Mouse (Mus musculus) embryo, embryonic 10.5 days (tissue): ENCODE measurements around the gene Ctbs.

ENCODE experiments used
- DNase-seq: peaks from one replicate; pipeline ENCODE4 v3.0.0-alpha.2; 2015; ENCODE audit warnings: low spot score

The Ctbs gene

GRCm38 (mm10) chr3:146433681-146434350 is 15.8 kb upstream of the Ctbs start:
- no peak for DNase-seq

- DNase-seq: no peak
Measured at GRCm38 (mm10) chr3:146434686-146435085, 14.9 kb upstream of the Ctbs start.

- no peak for DNase-seq
Measured at GRCm38 (mm10) chr3:146435533-146435932, 14.1 kb upstream of the Ctbs start.

GRCm38 (mm10) chr3:146436114-146436513 is 13.5 kb upstream of the Ctbs start:
- no peak for DNase-seq

- no peak for DNase-seq
Measured at GRCm38 (mm10) chr3:146440011-146440410, 9.6 kb upstream of the Ctbs start.

- no peak for DNase-seq
Measured at GRCm38 (mm10) chr3:146440422-146440821, 9.2 kb upstream of the Ctbs start.

- no peak for DNase-seq
Measured at GRCm38 (mm10) chr3:146442484-146442883, 7.1 kb upstream of the Ctbs start.

- DNase-seq: no peak
Measured at GRCm38 (mm10) chr3:146442936-146443335, 6.7 kb upstream of the Ctbs start.

- DNase-seq: no peak
Measured at GRCm38 (mm10) chr3:146443380-146443779, 6.2 kb upstream of the Ctbs start.

GRCm38 (mm10) chr3:146444880-146445279 is 4.7 kb upstream of the Ctbs start:
- DNase-seq: no peak

GRCm38 (mm10) chr3:146447156-146447555 is 2.4 kb upstream of the Ctbs start:
- DNase-seq: no peak

- DNase-seq: no peak
Measured at GRCm38 (mm10) chr3:146447598-146447997, 2.0 kb upstream of the Ctbs start.

- no peak for DNase-seq
Measured at GRCm38 (mm10) chr3:146448372-146448771, 1.2 kb upstream of the Ctbs start.

GRCm38 (mm10) chr3:146448969-146449368 is 626 bp upstream of the Ctbs start:
- DNase-seq: no peak

- DNase-seq: peak; percentile 97
Measured at GRCm38 (mm10) chr3:146450371-146450841, 811 bp downstream of the Ctbs start.

GRCm38 (mm10) chr3:146451375-146451774 is 1.8 kb downstream of the Ctbs start:
- no peak for DNase-seq

- DNase-seq: no peak
Measured at GRCm38 (mm10) chr3:146462939-146463338, 13.3 kb downstream of the Ctbs start.

- DNase-seq: no peak
Measured at GRCm38 (mm10) chr3:146469226-146469625, 19.6 kb downstream of the Ctbs start.

GRCm38 (mm10) chr3:146472657-146473056 is 23.1 kb downstream of the Ctbs start:
- no peak for DNase-seq

- DNase-seq: no peak
Measured at GRCm38 (mm10) chr3:146473741-146474140, 24.1 kb downstream of the Ctbs start.

- DNase-seq: no peak
Measured at GRCm38 (mm10) chr3:146474428-146474827, 24.8 kb downstream of the Ctbs start.

GRCm38 (mm10) chr3:146482044-146482443 is 32.4 kb downstream of the Ctbs start:
- DNase-seq: no peak

GRCm38 (mm10) chr3:146486464-146486863 is 36.9 kb downstream of the Ctbs start:
- no peak for DNase-seq

GRCm38 (mm10) chr3:146494941-146495340 is 45.3 kb downstream of the Ctbs start:
- no peak for DNase-seq
